Mouse (Mus musculus) bone marrow macrophage, adult 2 months (primary cell): Measurements from ENCODE around the gene Maats1. TPM values are rescaled to one million over a fixed set of nuclear protein-coding genes. Genes with fewer than 3 reads are reported as not detected.

Experiments used
- H3K27ac ChIP-seq: 2 replicates; pipeline ENCODE4 v1.5.1; 2012; ENCODE audit warnings: low read depth, low read length; ENCODE audit not compliant: insufficient read depth
- H3K4me1 ChIP-seq: 2 replicates; pipeline ENCODE4 v1.6.1; 2012; ENCODE audit warnings: low read length; ENCODE audit not compliant: control insufficient read depth, insufficient read depth
- H3K4me3 ChIP-seq: 2 replicates; pipeline ENCODE4 v1.5.1; 2012; ENCODE audit warnings: mild to moderate bottlenecking, low read length, moderate library complexity; ENCODE audit not compliant: insufficient read depth
- CTCF ChIP-seq: IDR thresholded peaks from 2 replicates; pipeline ENCODE4 v1.5.1; 2012; ENCODE audit warnings: low read depth, mild to moderate bottlenecking, low read length, moderate library complexity
- POLR2A ChIP-seq: IDR thresholded peaks from 2 replicates; pipeline ENCODE4 v1.6.1; 2012; ENCODE audit warnings: mild to moderate bottlenecking, low read depth, low read length, borderline replicate concordance
- polyA plus RNA-seq: library from polyadenylated mRNA; stranded (reverse); fragments of >200 nt; gene quantifications from 2 replicates; pipeline ENCODE4 v1.2.4, GENCODE M21; 2012; ENCODE audit not compliant: missing spikeins, insufficient read depth, insufficient read length

Maats1 gene
- polyA plus RNA-seq, 1 experiment = not detected

- no peak for TF ChIP-seq CTCF
- no peak for TF ChIP-seq POLR2A
- no peak overlapping the region for H3K4me3 ChIP-seq
- H3K27ac ChIP-seq = no peak overlapping the region
- H3K4me1 ChIP-seq = peaks cover 6% of the 10 kb centered on the region
Measured at GRCm38 (mm10) chr16:38371705-38372296, 29.9 kb upstream of the Maats1 start.

GRCm38 (mm10) chr16:38370633-38371374, 28.9 kb upstream of the Maats1 start:
- Histone ChIP-seq H3K4me1 (peaks cover 9% of the 10 kb centered on the region), H3K27ac (no peak overlapping the region)

GRCm38 (mm10) chr16:38369992-38370484, 28.1 kb upstream of the Maats1 start:
- Histone ChIP-seq H3K27ac (no peak overlapping the region), H3K4me1 (peaks cover 9% of the 10 kb centered on the region), H3K4me3 (no peak overlapping the region)
- TF ChIP-seq CTCF (no peak), POLR2A (no peak)

More at GRCm38 (mm10) chr16:38370633-38371374, 28.9 kb upstream of the Maats1 start:
- no peak overlapping the region for H3K4me3 ChIP-seq
- TF ChIP-seq POLR2A = no peak
- no peak for TF ChIP-seq CTCF

- Histone ChIP-seq H3K27ac (no peak overlapping the region), H3K4me3 (no peak overlapping the region), H3K4me1 (peaks cover 9% of the 10 kb centered on the region)
- no peak for TF ChIP-seq POLR2A
- TF ChIP-seq CTCF = no peak
Measured at GRCm38 (mm10) chr16:38369431-38369830, 27.5 kb upstream of the Maats1 start.

- H3K4me1 ChIP-seq = peaks cover 9% of the 10 kb centered on the region
- H3K27ac ChIP-seq = no peak overlapping the region
Measured at GRCm38 (mm10) chr16:38369000-38369399, 27.1 kb upstream of the Maats1 start.

GRCm38 (mm10) chr16:38368336-38368735, 26.4 kb upstream of the Maats1 start:
- TF ChIP-seq CTCF (no peak), POLR2A (no peak)
- H3K4me1 ChIP-seq = peaks cover 10% of the 10 kb centered on the region
- H3K4me3 ChIP-seq = no peak overlapping the region

More at GRCm38 (mm10) chr16:38369000-38369399, 27.1 kb upstream of the Maats1 start:
- TF ChIP-seq CTCF = no peak
- no peak for TF ChIP-seq POLR2A
- no peak overlapping the region for H3K4me3 ChIP-seq

GRCm38 (mm10) chr16:38366231-38366630, 24.3 kb upstream of the Maats1 start:
- H3K4me1 ChIP-seq = peaks cover 17% of the 10 kb centered on the region

More at GRCm38 (mm10) chr16:38368336-38368735, 26.4 kb upstream of the Maats1 start:
- no peak overlapping the region for H3K27ac ChIP-seq

GRCm38 (mm10) chr16:38365390-38365789, 23.4 kb upstream of the Maats1 start:
- H3K27ac ChIP-seq = no peak overlapping the region
- TF ChIP-seq POLR2A (no peak), CTCF (no peak)
- H3K4me1 ChIP-seq = peaks cover 17% of the 10 kb centered on the region
- no peak overlapping the region for H3K4me3 ChIP-seq

More at GRCm38 (mm10) chr16:38366231-38366630, 24.3 kb upstream of the Maats1 start:
- TF ChIP-seq CTCF (no peak), POLR2A (no peak)
- Histone ChIP-seq H3K4me3 (no peak overlapping the region), H3K27ac (no peak overlapping the region)

GRCm38 (mm10) chr16:38363657-38364056, 21.7 kb upstream of the Maats1 start:
- TF ChIP-seq POLR2A (no peak), CTCF (no peak)

GRCm38 (mm10) chr16:38363256-38363595, 21.3 kb upstream of the Maats1 start:
- no peak for TF ChIP-seq CTCF
- TF ChIP-seq POLR2A = no peak
- Histone ChIP-seq H3K4me1 (peaks cover 11% of the 10 kb centered on the region), H3K4me3 (no peak overlapping the region), H3K27ac (no peak overlapping the region)

More at GRCm38 (mm10) chr16:38363657-38364056, 21.7 kb upstream of the Maats1 start:
- Histone ChIP-seq H3K4me1 (peaks cover 14% of the 10 kb centered on the region), H3K27ac (no peak overlapping the region), H3K4me3 (no peak overlapping the region)
